Mouse (Mus musculus) liver, adult (tissue): ENCODE results near the gene Gm20388.

ENCODE experiments used
- GATA4 ChIP-seq: IDR thresholded peaks from 2 replicates; pipeline ENCODE4 v1.6.1; 2014; ENCODE audit warnings: mild to moderate bottlenecking, low read length; ENCODE audit not compliant: insufficient replicate concordance

Gm20388 gene

GRCm38 (mm10) chr8:122350309-122351089 lies 2439.9 kb downstream of the Gm20388 start:
- TF ChIP-seq GATA4 = no peak

DNA sequence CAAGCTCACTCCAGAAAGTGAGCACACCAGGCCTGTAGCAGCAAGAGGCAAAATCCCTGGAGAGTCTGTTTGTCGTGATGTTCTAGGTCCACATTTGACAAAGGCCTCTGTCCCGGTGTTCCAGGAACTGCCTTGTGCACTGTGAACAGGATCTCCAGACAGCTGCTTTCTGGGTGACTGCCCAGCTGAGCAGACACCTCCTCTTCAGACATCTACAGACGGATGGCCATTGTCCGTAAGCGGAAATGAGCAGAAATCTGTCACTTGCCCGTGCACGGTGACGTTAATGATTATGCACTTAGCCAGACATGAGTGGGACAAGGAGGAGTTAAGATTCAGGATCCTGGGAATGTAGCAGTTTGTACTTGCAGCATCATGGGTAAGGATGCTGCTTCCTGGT lies 2443.5 kb downstream of the Gm20388 start:
- TF ChIP-seq GATA4 = no peak

DNA sequence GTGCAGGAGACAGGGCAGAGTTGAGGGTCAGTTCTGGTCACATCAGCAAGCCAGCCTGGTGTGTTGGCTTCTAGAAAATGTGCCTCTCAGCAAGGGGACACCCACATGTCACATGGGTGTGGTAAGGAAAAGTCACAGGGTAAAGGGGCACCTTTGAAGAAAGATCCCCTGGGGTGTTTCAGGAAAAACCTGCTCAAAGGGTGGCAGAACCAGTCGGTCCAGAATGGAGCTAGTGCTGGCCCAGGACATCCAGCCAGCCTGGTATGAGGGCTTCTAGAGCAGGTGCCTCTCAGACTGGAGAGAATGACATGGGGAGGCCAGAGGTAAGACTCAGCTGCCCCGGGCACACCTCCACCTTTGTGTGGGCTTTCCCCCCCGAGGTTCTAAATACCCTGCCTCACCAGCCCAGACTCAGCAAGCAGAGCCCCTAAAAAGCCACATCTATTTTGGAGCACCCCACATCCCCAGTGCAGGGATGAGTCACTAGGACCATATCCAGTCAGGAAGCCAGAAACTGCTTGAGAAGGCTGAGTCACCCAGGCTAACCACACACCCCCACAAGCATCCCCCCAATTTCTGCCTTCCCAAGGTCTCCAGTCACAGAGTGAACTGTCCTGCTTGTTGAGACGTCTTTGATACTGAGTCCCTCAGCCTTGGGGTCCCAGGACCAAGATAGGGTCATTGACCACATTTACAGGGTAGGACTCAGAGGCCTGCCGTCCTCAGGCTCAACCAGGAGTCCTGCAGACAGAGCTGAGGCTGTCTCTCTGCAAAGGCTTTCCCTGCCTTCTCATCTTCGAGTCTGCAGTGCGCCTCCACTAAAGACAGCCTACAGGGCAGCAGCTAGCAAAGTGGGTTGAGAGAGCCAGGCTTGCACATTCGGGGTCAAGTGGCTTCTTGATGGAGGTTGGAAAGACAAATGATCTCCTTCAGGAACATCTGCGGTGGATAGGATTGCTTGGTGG lies 2445.3 kb downstream of the Gm20388 start:
- no peak for TF ChIP-seq GATA4

GRCm38 (mm10) chr8:122357202-122357601 lies 2446.6 kb downstream of the Gm20388 start:
- no peak for TF ChIP-seq GATA4

DNA sequence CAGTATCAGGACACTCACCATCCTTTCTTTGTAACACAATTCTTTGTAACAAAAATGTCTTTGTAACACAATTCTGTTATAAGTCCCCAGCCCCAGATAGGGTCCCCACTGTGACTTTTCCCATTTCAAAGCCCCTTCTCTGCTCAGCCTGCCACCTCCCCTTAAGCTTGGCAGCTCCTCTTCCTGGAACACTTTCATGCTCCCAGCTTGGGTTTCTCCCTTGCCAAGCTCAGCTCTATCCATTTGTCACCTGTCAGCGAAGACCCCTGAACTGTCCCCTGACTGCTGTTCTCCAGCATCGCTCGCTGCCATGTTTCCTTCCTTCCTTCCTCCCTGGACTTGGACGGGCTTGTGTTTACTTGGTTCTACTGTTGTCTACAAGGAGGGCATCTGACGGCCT lies 2447.0 kb downstream of the Gm20388 start:
- no peak for TF ChIP-seq GATA4

DNA sequence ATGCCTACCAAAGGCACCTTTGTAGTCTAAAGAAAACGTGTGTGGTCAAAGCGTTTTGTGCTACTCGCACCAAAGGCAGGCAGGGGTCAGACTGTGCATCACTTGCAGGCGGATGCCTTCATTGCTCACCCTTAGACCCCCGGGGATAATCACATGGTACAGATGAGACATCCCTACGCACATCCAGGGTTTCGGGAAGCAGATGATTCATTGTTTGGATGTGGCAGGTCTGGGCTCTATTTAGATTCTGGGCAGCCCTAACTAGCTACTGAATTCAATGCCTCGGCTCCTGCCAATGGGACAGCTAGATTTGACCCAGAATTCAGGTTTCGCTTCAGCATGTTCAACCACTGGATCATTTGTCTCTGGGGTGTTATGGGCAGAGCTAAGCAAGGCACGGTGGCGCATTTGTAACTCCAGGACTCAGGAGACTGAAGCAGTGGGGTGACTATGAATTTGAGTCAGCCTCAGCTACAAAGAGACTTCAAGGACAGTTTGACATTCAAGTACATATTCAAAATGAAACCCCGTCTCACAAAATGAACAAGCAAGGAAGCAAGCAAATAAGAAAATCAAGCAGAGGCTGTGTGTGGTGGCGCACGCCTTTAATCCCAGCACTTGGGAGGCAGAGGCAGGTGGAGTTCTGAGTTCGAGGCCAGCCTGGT lies 2448.6 kb downstream of the Gm20388 start:
- TF ChIP-seq GATA4 = no peak

DNA sequence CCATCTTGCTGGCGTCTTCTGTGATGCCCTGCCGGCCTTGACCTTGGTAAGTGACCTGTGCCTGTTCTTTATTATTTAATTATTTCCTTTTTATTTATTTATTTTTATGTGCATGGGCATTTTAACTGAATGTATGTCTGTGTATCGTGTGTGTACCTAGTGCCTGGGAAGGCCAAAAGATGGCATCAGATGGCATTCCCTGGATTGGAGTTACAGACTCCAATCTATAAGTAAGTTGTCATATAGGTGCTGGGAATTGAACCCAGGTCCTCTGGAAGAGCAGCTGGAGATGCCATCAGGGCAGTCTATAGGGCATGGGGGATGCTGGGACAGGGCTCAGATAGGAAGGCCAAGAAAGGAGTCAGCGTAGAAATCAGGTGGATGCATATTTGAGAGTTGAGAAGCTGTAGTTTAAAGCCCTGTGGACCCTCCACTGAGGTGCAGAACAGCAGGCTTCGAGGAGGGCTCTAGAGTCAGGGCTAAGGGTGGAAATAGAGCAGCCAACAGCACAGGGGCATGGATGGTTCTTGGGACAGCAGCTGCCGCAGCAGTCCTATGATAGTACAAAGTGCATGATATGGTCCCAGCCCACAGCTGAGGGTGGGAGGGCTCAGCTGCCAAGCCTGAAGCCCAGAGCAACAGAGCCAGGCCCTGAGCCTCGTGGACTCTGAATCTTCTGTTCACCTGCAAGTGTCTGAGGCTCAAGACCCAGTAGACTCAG lies 2450.2 kb downstream of the Gm20388 start, which contains the start of gene Trhr2:
Trhr2 (minus strand) TSS at position 51 of the 721 bp plus-strand sequence.
- TF ChIP-seq GATA4 = no peak

DNA sequence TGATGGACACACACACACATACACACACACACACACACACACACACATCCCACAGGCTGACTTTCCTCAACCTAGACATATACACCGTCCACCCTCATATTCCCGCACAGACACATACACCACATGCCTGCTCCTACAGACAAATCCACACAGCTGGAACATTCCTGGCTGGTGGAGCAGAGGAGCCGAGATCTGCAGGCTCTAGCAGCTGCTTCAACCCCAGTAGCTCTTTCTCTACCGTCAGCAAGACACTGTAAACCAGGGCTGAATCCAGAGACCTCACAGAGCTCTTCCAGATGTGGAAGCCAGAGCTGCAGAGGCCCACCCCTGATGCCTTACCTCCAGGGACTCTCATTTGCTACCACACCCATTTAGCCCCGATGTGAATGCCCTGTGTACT lies 2451.6 kb downstream of the Gm20388 start:
- TF ChIP-seq GATA4 = no peak

DNA sequence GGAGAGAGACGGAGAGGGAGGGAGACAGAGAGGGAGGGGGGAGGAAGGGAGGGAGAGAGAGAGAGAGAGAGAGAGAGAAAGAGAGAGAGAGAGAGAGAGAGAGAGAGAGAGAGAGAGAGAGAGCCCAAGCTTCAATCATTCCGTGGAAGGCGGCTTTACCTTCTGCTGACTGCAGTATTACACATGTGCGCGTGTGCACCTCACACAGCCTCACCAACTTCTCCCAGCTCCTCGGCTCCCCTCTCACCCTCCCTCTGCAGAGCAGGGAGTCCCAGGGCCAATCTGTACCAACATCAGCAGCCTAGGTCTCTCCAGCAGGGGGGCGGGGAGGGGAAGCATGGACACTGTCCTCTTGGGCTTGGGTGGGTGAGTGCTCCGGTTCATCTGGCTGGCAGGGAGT lies 2452.3 kb downstream of the Gm20388 start:
- TF ChIP-seq GATA4 = no peak

DNA sequence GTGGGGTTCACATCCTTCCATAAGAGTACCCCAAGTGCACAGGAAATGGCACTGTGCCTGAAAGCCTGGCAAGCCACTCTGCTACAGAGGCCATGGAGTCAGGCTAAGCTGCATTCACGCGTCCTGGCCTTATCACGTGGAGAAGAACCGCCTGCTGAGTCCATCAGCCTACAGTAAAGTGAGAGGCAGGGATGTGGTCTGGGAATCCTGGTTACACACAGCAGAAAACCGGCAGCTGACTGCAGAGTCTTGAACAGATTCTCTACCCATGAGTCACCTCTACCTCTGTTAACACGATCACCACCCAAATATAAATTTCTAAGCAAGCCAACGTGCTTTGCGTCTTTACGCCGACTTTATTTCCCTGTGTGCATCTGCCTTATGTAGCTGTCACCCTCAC lies 2457.9 kb downstream of the Gm20388 start:
- TF ChIP-seq GATA4 = no peak

GRCm38 (mm10) chr8:122369665-122370064 lies 2459.0 kb downstream of the Gm20388 start:
- no peak for TF ChIP-seq GATA4

- no peak for TF ChIP-seq GATA4
Measured at GRCm38 (mm10) chr8:122371706-122372105, 2461.1 kb downstream of the Gm20388 start.

GRCm38 (mm10) chr8:122375320-122375719 lies 2464.7 kb downstream of the Gm20388 start:
- no peak for TF ChIP-seq GATA4

DNA sequence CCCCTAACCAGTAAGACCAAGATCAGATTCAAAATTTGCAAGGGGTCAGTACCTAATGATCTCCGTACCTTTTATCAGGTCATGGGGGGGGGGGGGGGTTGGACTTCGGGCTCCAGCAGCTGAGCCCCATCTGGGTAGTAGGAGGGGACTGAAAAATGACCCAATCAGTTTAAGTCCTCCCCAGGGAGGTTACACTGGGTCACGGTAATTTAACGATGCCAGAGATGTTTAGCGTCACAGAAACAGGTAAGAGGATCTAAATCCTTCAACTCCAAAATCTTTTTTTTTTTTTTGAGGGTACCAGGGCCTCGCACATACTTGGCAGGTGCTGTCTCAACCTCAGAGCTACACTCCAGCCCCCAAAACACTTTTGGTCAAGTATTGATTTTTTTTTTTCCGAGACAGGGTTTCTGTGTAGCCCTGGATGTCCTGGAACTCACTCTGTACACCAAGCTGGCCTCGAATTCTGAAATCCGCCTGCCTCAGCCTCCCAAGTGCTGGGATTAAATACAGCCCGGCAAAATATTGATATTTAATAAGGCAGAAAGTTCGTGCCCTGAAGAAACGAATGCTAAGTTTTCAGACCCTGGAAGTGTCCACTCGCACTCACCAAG lies 2465.2 kb downstream of the Gm20388 start:
- TF ChIP-seq GATA4 = no peak
